Mouse (Mus musculus) ovary, adult 18-20 months (tissue): ENCODE measurements around the gene Cdk14.
"Not testable (repeated sequence)": the region's sequence is repeated elsewhere in the genome, so short reads cannot be mapped to it uniquely, and the experiment has no call there.

ENCODE experiments used
- DNase-seq: peaks from one replicate; pipeline ENCODE4 v3.0.0; 2022; ENCODE audit warnings: low spot score, mixed read lengths

The Cdk14 gene

GRCm38 (mm10) chr5:5261725-5262296 is 158.3 kb downstream of the Cdk14 start:
- no peak for DNase-seq

- DNase-seq = no peak
These were observed 159.0 kb downstream of the Cdk14 start for GRCm38 (mm10) chr5:5260966-5261724.

- no peak for DNase-seq
These were observed 159.8 kb downstream of the Cdk14 start for GRCm38 (mm10) chr5:5260309-5260708.

GRCm38 (mm10) chr5:5254391-5254790 is 165.7 kb downstream of the Cdk14 start:
- DNase-seq = no peak

- DNase-seq = no peak
These were observed 166.9 kb downstream of the Cdk14 start for GRCm38 (mm10) chr5:5253177-5253576.

- DNase-seq = no peak
These were observed 172.4 kb downstream of the Cdk14 start for GRCm38 (mm10) chr5:5247671-5248070.

- DNase-seq = no peak
These were observed 173.5 kb downstream of the Cdk14 start for GRCm38 (mm10) chr5:5246534-5247175.

- no peak for DNase-seq
These were observed 174.9 kb downstream of the Cdk14 start for GRCm38 (mm10) chr5:5245182-5245581.

GRCm38 (mm10) chr5:5243648-5244047 is 176.5 kb downstream of the Cdk14 start:
- DNase-seq = no peak

- DNase-seq = no peak
These were observed 177.4 kb downstream of the Cdk14 start for GRCm38 (mm10) chr5:5242704-5243103.

GRCm38 (mm10) chr5:5241088-5241487 is 179.0 kb downstream of the Cdk14 start:
- DNase-seq = no peak

GRCm38 (mm10) chr5:5240121-5240520 is 180.0 kb downstream of the Cdk14 start:
- DNase-seq = no peak

GRCm38 (mm10) chr5:5234935-5235334 is 185.2 kb downstream of the Cdk14 start:
- not testable (repeated sequence) for DNase-seq

- DNase-seq = no peak
These were observed 193.1 kb downstream of the Cdk14 start for GRCm38 (mm10) chr5:5226966-5227365.

- DNase-seq = no peak
These were observed 208.4 kb downstream of the Cdk14 start for GRCm38 (mm10) chr5:5211780-5212135.

- no peak for DNase-seq
These were observed 208.9 kb downstream of the Cdk14 start for GRCm38 (mm10) chr5:5211034-5211779.

GRCm38 (mm10) chr5:5208016-5208415 is 212.1 kb downstream of the Cdk14 start:
- DNase-seq = no peak

- DNase-seq = no peak
These were observed 214.1 kb downstream of the Cdk14 start for GRCm38 (mm10) chr5:5206012-5206411.

- DNase-seq = no peak
These were observed 225.4 kb downstream of the Cdk14 start for GRCm38 (mm10) chr5:5194562-5195221.

- no peak for DNase-seq
These were observed 230.5 kb downstream of the Cdk14 start for GRCm38 (mm10) chr5:5189590-5189989.

- DNase-seq = no peak
These were observed 233.9 kb downstream of the Cdk14 start for GRCm38 (mm10) chr5:5185987-5186742.
